Mouse (Mus musculus) liver (tissue): Measurements from ENCODE around the gene Tia1.
"Not testable (repeated sequence)": the region's sequence is repeated elsewhere in the genome, so short reads cannot be mapped to it uniquely, and the experiment has no call there.

Experiments
- DNase-seq: peaks from one replicate; pipeline ENCODE4 v3.0.0-alpha.2; 2020; ENCODE audit warnings: mixed read lengths

Gene Tia1

DNA sequence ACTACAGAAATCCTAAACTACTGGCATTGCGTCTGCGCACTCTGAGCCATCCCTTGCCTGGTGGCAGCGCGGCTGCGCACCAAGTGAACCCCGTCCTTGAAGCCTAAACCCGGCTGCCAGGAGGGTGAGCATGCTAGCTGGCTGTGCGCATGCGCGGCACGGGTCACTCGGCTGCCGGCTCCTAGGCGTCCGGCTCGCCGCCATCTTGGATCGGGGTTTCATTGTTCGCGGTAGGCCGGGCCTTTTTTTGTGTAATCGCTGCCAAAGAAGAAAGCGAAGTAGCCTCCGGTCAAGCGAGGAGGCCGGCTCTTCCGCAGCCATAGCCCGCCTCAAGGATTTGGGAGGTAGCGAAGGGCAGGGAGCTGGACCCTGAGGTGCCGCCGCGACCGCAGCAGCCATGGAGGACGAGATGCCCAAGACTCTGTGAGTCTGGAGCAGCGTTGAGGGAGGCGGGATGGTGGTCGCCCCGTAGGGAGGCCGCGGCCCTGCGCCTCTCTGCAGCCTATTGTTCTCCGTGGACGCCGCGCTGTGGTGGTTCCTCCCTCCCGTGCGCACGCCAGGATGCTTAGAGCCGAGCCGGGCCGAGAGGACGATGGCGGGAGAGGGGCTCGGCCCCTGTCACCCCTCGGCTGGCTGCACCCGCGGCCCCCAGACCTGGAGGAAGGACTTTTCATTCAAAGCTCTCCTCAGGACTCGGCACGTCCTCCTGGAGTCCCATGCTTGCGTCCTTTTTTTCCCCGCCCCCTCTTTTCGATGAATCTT, at the start of gene Tia1:
Gene Tia1 (plus strand): TSS at position 120 of the 762 bp plus-strand sequence.
- DNase-seq, result peak; percentile 98

DNA sequence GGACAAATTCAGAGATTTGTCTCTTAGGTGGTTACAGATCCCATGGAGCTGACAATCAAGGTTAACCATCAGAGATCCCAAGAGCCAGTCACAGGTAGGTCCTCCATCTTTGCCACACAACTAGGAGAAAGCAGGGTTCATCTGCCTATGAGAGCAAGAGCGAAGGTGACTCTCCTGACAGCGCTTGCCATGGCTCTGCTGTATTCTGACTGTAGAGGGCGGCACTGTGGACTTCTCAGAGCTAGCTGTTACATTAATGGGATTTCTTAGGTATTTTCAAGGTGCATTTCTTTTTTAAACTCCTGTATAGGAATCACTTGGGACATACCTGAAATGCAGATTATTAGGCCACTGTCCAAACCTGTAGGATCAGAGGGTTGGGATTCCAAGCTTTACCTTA, 49.1 kb upstream of the Tia1 start:
- no peak for DNase-seq

DNA sequence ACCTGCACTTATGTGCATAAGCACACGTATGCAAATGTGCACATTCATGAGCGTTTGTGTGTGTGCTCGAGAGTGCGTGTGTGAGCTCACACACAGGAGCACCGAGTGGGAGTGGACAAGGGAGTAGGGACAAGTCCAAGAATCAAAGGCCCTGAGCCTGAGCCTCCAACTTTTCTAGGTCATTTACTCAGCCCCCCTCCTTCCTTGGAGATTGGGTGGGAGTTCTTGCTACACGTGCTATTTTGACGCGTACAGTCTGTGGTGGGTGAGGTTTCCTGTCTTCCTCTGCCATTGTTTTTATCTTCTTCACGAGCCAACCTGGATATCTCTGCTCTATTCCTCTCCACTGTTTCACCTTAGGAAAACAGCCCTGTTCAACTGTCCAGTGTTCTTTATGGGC, 47.1 kb upstream of the Tia1 start:
- DNase-seq, result no peak

DNA sequence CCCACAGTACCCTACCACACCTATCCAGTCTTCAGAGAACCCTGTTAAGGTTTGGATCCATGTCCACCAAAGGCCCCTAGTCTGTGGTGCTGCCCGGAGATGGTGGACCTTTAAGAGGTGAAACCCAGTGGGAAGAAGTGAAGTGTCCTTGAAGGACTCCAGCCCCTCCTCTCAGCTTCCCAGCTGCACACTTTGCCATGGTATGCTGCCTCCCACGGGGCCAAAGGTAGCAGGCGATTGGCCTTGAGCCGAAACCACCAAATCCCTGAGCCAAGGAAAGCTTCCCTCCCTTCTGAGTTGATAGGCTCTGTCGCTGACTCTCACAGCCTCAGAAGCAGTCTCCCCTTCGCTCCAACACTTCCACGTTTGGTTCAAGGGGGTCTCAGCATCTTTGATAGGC, 43.3 kb upstream of the Tia1 start:
- no peak for DNase-seq

DNA sequence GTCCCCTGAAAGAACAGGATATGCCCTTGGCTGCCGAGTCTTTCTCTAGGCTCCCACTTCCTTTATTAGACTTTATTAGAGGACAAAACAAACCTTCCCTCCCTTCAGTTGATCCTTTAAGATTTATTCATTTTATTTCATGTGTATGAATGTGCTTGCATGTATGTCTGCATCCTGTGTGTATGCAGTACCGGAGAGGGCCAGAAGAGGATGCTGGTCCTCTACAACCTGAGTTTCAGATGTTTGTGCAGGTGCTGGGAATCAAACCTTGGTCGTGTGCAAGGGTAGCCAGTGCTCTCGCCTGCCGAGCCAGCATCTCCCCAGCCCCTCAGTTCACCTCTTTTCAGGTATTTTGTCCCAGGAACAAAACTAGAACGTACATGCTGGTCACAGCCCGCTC, 42.6 kb upstream of the Tia1 start:
- DNase-seq, result no peak

DNA sequence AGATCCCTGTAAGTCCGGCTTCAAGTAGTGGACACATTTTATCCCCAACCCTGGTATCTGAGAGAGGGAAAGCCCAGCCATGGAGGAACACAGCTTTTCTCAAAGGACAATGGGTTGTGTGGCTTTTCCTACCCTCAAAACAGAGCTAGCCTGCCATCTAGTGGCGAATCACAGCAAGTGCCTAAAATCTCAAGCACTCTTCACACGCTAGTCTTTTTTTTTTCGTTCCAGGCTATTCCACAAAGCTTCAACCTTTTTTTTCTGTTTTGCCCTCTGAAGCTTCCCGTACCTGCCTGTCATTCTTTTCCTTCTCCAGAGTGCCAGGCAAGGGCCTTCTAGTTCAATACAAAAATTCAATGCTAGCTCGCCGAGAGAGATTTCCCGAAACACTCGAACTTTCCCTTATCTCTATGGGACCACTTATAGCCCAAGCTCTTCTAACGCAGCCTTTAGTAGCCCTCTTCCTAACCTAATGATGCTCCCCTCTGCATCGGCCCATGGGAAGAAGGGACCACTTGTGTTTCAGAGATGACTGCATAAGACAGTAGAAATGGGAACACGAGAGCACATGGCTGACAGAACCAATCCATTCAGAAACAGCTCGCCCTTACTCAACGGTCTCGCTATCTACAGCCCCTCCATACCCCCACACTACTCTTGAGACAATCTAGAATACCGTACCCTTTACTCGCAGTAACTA, 39.4 kb upstream of the Tia1 start:
- peak; percentile 76 for DNase-seq

DNA sequence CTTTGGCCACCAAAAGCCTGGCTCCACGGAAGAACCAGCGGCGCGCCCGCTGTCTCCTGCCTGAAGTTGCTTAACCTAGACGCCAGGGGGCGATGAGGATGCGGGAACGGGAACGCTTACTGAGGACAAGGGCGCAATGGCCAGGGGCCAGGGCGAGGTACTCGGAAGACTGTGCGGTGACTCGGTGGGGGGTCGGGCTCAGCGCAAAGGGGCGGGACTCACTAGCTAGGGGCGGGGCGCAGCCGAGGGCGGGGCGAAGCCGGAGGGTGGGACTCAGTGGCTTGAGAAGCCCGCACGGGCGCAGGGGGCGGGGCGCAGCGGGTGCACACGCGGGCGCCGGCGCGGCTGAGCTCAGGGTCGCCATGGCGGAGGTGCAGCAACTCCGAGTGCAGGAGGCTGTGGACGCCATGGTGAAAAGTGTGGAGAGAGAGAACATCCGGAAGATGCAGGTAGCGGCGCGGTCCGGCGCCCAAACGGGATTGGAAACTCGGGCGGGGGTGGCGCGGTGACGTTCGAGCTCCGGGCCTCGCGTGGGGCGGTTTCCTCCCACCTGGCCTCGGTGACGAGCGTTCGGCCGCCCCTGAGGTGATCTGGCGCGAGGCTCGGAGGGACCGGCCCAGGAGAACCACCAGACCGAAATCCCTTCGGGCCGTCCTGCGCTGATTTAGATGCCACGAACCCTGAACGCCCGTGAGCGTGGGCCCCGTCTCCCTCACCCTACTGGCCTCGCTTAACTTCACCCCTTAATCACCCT, 38.5 kb upstream of the Tia1 start, which contains the start of gene Fam136a:
Gene Fam136a (plus strand): TSS at position 276 of the 754 bp plus-strand sequence.
- DNase-seq, result peak; percentile 98

DNA sequence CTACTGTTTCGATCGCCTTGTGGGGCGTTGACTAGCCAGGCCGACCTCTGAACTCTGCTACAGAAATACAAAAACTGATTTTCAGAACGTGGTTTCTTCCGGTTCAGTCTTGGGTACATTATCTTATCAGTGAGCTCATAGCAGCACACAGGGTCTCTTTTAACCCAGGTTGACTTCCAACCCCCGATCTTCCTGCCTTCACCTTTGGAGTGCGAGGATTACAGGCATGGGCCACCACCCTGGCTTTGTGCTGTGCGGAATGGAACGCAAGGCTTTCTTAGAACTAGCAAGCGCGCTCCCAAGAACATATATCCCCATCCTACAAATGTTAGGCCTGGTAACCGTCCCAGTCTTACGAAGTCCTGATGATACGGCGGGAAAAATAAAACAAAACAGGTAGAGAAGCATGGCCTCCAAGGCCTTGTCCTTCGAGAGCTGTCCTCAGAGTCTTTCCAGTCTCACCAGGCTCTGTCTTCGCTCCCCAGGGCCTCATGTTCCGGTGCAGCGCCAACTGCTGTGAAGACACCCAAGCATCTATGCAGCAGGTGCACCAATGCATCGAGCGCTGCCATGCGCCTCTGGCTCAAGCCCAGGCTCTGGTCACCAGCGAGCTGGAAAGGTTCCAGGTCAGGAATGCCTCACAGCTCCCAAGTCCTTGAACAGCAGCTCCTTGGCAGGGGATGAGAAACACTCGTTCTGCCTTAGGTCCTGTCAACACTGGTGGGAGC, 37.7 kb upstream of the Tia1 start:
- peak; percentile 39 for DNase-seq

DNA sequence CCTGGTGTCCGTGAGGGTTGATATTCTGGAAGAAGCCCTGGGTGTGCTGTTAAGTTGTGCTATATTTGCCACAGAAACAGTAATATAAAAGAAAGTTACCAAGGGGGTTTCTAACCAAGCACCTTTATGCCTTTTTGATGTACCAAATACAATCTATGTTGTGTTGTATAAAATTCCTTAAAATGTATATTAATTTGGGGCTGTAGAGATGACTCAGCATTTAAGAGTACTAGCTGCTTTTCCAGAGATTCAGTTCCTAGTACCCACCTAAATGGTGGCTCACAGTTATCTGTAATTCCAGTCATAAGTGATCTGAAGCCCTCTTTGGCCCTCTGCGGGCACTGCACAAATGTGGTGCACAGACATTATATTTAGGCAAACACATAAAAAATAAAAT, 37.2 kb upstream of the Tia1 start:
- DNase-seq, result no peak

DNA sequence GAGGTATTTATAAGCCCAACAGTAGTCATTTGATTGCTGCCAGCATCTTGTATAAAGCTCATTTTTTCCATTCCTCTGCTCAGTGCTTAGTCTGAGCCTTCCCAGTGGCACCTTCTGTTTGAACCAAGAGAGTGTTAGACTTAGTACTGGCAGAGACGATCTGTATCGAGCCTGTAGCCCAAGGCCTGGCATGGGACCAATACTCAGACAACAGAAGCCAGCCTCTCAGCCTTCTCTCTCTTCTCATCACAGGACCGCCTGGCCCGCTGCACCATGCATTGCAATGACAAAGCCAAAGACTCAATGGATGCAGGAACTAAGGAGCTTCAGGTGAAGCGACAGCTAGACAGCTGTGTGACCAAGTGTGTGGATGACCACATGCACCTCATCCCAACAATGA, 35.5 kb upstream of the Tia1 start:
- no peak for DNase-seq

DNA sequence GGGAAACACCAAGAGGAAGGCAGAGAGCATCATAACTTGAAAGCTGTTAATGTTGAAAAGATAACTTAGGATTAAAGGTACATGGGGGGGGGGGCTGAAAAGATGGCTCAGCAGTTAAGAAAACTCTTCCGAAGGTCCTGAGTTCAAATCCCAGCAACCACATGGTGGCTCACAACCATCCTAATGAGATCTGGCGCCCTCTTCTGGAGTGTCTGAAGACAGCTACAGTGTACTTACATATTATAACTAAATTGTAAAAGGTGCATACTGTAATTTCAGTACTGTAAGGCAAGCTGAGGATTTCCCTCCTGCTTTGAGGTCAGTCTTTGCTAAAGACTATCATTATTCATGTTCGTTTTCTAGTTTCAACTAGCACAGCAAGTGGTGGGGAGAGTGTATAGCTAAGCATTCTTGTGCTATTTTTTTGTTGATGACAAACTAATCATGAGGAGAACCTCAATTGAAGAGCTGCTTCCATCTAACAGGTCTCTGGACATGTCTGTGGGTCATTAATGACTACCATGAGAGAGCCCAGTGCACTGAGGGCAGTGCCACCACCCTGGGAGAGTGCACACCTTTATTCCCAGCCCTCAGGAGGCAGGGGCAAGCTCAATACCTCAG, 33.8 kb upstream of the Tia1 start:
- DNase-seq, result peak; percentile 53

DNA sequence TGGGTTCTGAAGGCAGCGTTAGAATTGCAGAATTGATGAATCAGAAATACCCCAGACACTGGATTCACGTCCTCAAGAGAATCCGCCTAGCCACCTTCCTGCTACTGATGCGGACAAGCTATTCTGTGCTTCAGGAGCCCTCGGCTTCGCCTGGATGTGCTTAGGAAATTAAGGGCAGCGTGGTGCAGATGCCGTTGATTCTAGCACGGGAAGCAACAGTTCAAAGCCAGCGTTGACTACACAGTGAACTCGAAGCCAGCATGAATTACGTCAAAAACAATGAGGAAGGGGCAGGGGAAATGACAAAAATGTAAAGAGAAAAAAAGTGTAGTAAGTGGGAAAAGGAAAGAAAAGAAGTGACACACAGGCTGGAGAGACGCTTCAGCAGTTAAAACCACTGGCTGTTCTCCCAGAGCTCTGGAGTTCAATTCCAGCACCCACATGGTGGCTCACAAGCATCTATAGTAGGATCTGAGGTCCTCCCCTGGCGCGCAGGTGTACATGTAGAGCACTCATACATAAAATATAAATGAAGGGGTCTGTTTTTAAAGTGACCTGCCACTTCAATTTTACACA, 33.2 kb upstream of the Tia1 start, which contains the start of gene Snrpg:
Gene Snrpg (plus strand): TSS at position 541 of the 576 bp plus-strand sequence.
- DNase-seq, result no peak

DNA sequence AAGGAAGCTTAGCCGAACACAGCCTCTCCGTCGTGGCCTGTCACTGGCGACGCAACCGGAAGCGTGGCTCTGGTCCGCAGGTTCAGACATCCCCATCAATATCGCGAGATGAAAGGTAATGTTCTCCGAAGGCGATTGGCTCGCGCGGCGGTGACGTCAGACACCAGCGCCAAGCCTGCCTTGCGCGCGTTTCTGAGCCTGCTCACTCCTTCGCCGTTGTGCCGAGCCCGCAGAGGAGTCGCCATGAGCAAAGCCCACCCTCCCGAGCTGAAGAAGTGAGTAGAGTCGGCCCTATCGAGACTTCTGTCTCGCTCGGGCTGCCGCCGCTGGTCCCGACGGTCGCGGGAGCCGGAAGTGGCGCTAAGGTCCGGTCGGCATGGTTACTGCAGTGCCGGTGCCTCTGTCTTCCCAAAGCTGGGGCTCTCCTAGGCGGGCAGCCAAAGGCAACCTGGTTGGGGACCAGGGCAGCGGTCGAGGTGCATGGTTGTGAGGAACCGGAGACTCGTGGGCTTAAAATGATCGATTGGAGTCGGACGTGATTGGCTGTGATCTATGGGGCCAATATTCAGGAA, 32.6 kb upstream of the Tia1 start:
- peak; percentile 94 for DNase-seq

DNA sequence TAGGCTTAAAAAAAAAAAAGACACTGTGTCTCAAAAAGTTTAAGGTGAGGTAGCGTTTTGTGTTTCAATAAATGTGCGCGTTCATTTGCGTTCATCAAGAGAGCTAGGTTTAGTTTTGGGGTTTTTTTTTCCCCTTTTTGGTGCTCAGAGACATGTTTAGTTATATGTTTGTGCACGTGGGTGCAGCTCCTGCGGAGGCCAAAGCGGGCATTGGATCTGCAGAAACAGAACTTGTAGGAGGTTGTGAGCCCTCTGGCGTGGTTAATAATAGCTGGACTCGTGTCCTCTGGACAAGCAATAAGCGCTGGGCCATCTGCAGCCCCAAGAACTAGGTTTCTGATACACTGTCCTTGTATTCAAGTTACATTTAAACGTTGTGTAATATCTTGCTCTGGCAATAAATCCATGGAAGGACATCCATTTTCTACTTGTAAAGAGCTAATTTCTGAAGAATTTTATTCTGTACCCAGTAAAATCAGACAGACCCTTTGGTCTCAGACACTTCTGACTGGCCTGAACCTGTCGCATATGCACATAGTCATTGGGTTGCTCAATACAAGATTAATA, 32.0 kb upstream of the Tia1 start:
- DNase-seq, result no peak

DNA sequence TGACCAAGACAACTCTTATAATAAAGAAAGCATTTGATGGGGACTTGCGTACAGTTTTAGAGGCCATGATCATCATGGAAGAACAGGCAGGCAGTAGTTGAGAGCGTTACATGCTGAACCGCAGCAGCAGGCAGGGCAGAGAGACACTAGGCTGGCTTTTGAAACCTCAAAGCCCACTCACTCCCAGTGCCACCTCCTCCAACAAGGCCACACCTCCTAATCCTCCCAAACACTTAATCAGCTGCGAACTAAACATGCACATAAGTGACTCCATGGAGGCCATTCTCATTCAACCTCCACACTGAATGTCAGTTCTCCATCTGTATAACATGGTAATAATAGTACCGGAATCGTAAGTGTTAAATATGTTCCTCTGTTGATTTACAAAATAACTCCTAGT, 30.5 kb upstream of the Tia1 start:
- DNase-seq, result no peak

DNA sequence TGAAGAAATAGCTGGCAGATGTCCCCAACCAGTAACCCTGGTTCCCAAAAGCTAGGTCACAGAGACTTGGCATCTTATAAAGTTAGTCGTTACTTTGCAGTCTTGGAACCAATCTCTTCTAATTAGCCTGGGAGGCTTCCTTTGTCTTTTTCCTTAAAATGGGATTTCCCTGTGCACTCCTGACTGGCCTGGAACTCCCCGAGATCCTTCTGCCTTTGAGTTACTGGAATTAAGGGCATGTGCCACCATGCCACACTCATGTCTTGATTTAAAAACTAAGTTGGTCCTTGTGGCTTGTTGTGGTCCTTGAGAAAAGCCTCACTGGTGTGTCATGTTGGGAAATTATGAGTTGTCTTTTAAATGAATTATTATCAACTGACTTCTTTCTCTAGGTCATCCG, 25.7 kb upstream of the Tia1 start:
- no peak for DNase-seq

DNA sequence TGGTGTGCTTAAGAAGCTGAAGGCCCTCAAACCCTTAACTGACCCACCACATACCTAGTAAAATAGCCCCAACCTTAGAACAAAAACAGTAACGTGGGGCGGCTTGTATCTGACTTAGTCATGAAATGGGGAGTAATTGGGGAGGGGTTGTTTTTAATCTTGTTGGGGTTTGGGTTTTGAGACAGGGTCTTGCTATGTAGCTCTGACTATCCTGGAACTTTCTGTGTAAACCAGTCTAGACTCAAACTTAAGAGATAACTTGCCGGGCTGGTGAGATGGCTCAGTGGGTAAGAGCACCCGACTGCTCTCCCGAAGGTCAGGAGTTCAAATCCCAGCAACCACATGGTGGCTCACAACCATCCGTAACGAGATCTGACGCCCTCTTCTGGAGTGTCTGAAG, 23.9 kb upstream of the Tia1 start:
- DNase-seq, result not testable (repeated sequence)

DNA sequence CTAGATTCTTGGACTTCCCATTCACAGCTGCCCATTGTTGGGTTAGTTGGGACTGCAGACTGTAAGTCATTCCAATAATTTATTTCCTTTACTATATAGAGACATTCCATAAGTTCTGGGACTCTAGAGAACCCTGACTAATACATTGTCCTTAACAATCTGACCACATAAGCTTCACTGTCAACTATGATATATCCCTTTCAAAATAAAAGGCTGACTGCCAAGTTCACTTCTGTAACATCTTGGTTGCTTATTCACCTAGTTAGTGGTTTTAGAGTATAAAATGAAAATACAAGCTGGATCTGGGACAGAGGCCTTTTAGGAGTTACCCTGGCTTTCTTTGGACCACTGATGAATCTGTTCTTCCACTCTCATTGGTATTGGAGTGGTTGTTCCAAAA, 21.5 kb upstream of the Tia1 start:
- no peak for DNase-seq

DNA sequence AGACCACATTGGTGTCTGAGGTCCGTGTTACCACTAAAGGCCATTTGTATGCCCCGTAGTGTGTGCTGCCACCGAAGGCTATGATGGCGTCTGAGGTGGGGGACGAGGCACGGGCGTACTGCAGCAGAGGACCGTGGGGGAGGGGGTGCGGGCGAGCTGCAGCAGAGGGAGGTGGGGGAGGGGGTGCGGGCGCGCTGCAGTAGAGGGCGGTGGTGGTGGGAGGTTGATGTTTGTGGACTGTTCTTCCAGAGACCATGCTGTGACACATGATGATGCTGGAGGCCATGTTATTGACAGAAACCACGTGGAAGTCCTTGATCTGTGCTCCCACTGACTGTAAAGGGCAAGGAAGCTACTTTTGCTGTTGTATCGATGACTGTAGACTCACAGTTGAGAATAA, 20.6 kb upstream of the Tia1 start:
- peak; percentile 23 for DNase-seq

DNA sequence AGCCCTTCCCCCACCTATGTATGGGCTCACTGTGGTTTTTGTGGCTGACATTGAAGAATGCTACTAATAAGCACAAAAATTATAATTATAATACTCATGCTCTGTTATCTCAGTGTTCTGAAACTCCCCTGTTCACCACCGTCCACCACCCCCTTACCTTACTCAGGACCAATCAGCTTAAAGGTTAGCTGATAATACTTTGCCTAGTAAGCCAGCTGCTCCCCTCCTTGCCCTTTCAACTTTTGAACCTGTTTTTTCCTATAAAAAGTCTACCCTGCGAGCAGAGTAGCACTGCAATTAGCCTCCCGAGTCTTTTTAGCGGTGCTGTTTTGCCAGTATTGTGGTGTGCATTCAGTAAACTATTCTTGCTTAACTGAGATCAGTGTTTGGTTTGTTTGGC, 19.3 kb upstream of the Tia1 start:
- no peak for DNase-seq

DNA sequence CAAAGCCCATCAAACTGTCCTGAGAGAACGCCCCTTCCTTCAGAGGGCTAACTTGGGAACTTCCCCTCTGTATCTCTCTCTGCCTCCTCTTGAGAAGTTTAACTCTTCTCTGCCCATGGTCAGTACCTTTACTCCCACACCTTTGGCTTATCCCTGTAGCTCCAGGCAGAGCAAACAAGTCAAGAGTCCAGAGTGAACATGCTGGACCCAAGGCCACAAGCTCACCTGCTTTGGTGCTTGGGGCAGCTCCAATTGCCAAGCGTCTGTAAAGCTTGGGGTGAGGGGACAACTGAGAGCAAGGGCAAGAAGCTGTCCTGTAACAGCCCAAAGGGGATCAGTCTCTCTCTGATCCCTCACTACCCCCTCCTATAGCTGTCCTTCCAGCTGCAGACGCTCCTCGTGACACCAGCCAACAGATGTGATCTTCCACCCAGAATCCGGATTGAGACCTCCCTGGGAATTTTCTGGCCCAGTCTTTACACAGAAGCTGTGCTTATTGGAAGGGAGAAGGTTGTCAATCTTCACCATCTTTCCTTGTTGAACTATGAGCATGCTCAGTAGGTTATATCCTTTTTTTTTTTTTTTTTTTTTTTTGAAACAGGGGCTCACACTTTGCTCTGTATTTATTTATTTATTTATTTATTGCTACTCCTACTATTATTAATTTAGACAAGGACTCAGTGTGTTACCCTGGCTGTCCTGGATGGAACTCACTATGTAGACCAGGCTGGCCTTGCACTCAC, 18.5 kb upstream of the Tia1 start:
- no peak for DNase-seq
